24 mouse cellular contexts compared by ENCODE assay signal in genomic region chr11:86974401-86974800, GRCm38 (mm10). TPM values are rescaled to one million over a fixed set of nuclear protein-coding genes. Genes with fewer than 3 reads are reported as not detected.
DNase-seq lines count a peak whose midpoint lies in the region; ATAC-seq lines count a peak whose summit lies in the region.
"Had no signal": no experiment of that assay in that cellular context is flagged by ENCODE, and none has a peak within 500 bp of the region (broad histone marks: within the 10 kb centered on the region; RNA-seq: fewer than 3 reads in every experiment).

No protein-coding gene starts in this region.

- no peak overlapping the region for H3K4me2 ChIP-seq in heart, embryonic 14.5 days (ENCODE audit: low read length)
- no peak overlapping the region for H3K4me2 ChIP-seq in midbrain, embryonic 15.5 days
- no peak overlapping the region for H3K4me2 ChIP-seq in midbrain, embryonic 13.5 days (replicated peaks)
- H3K4me2 ChIP-seq in limb, embryonic 12.5 days = no peak overlapping the region
- H3K4me2 ChIP-seq: embryonic facial prominence, embryonic 15.5 days; hindbrain, embryonic 15.5 days; liver, embryonic 15.5 days; lung, embryonic 15.5 days had no signal

- intact Hi-C loops in heart, postnatal 10 days (cut with DNase I) = no loop called here

- H3K9ac ChIP-seq in heart, embryonic 14.5 days (ENCODE audit: low read length) = 0 out of 2 replicates have a peak overlapping the region, but pooled peaks have one; percentile 13
- H3K9ac ChIP-seq in midbrain, embryonic 15.5 days = no peak overlapping the region
- H3K9ac ChIP-seq in midbrain, embryonic 13.5 days (replicated peaks) = no peak overlapping the region
- H3K9ac ChIP-seq in limb, embryonic 12.5 days (replicated peaks) = no peak overlapping the region
- H3K9ac ChIP-seq: embryonic facial prominence, embryonic 15.5 days; hindbrain, embryonic 15.5 days; liver, embryonic 15.5 days; lung, embryonic 15.5 days; neural tube, embryonic 12.5 days had no signal

- peaks cover 8 to 21% of the 10 kb centered on the region in 2 experiments; a peak in 3 of 4 replicates for H3K4me1 ChIP-seq in heart, embryonic 14.5 days (ENCODE audit: control insufficient read depth in 2 of 2, insufficient read depth in 2 of 2, low read length in 2 of 2)
- peaks cover 28% of the 10 kb centered on the region for H3K4me1 ChIP-seq in midbrain, embryonic 15.5 days
- peaks cover 47% of the 10 kb centered on the region for H3K4me1 ChIP-seq in midbrain, embryonic 13.5 days (replicated peaks)
- peaks cover 60% of the 10 kb centered on the region for H3K4me1 ChIP-seq in limb, embryonic 12.5 days (replicated peaks)

- no peaks in the 10 kb centered on the region for H3K9me3 ChIP-seq in heart, embryonic 14.5 days (ENCODE audit: control insufficient read depth, low read length)
- H3K9me3 ChIP-seq in midbrain, embryonic 15.5 days = no peaks in the 10 kb centered on the region
- no peaks in the 10 kb centered on the region for H3K9me3 ChIP-seq in midbrain, embryonic 13.5 days
- H3K9me3 ChIP-seq in limb, embryonic 12.5 days = no peaks in the 10 kb centered on the region
- H3K9me3 ChIP-seq: embryonic facial prominence, embryonic 15.5 days; hindbrain, embryonic 15.5 days; liver, embryonic 15.5 days; lung, embryonic 15.5 days; neural tube, embryonic 12.5 days had no signal

- H3K27ac ChIP-seq in heart, embryonic 14.5 days (replicated peaks in 1 of 2; ENCODE audit: control insufficient read depth in 1 of 2, insufficient read depth in 1 of 2, low read depth in 2 of 2, low read length in 2 of 2) = no peak overlapping the region
- 0 out of 2 replicates have a peak overlapping the region, but pooled peaks have one; percentile 55 for H3K27ac ChIP-seq in midbrain, embryonic 15.5 days
- no peak overlapping the region for H3K27ac ChIP-seq in midbrain, embryonic 13.5 days
- H3K27ac ChIP-seq in limb, embryonic 12.5 days = peak overlapping the region; percentile 82; the same call in 1 of the 2 replicates
- H3K27ac ChIP-seq: embryonic facial prominence, embryonic 15.5 days; heart, adult 2 months; liver, embryonic 15.5 days; lung, embryonic 15.5 days; neural tube, embryonic 12.5 days had no signal

- 55% methylated on average over 3 of the region's 3 CpGs for WGBS in heart, embryonic 14.5 days
- WGBS in midbrain, embryonic 15.5 days = 61% methylated on average over 3 of the region's 3 CpGs
- WGBS in midbrain, embryonic 13.5 days = 80% methylated on average over 3 of the region's 3 CpGs
- 54% methylated on average over 3 of the region's 3 CpGs for WGBS in limb, embryonic 12.5 days

- H3K4me3 ChIP-seq in heart, embryonic 14.5 days (ENCODE audit: control insufficient read depth in 1 of 2, insufficient read depth in 1 of 2, low read depth in 1 of 2, low read length in 2 of 2) = no peak overlapping the region
- no peak overlapping the region for H3K4me3 ChIP-seq in midbrain, embryonic 15.5 days
- H3K4me3 ChIP-seq in midbrain, embryonic 13.5 days (replicated peaks) = no peak overlapping the region
- no peak overlapping the region for H3K4me3 ChIP-seq in limb, embryonic 12.5 days (replicated peaks)
- H3K4me3 ChIP-seq: embryonic facial prominence, embryonic 15.5 days; heart, adult 2 months; hindbrain, embryonic 15.5 days; liver, embryonic 15.5 days; lung, embryonic 15.5 days; neural tube, embryonic 12.5 days had no signal

- ATAC-seq in heart, embryonic 14.5 days (ENCODE audit: insufficient number of reproducible peaks, insufficient read depth, low FRiP score, low read depth) = no peak
- ATAC-seq in midbrain, embryonic 15.5 days (replicated peaks) = no peak
- ATAC-seq in midbrain, embryonic 13.5 days = no peak
- no peak for ATAC-seq in limb, embryonic 12.5 days (ENCODE audit: insufficient number of reproducible peaks, insufficient read depth, low FRiP score, low TSS enrichment, low read depth)
- ATAC-seq: forebrain, embryonic 14.5 days had no signal

- no peak for DNase-seq in heart, postnatal 10 days
- DNase-seq in brain, adult 2 months (ENCODE audit: low read depth, low spot score) = peak; percentile 84
- no peak for DNase-seq in urinary bladder, adult 2 months (ENCODE audit: low spot score)
- DNase-seq: adrenal gland, adult 2 months; B cell, adult 2 months; cerebellum, adult 11-12 months; cerebellum, postnatal 14 days; gastrocnemius, postnatal 36 days; heart, adult 2 months; kidney, adult 9 months; kidney, postnatal 36 days; layer of hippocampus, postnatal 36 days; liver; thymus, postnatal 25 days had no signal

- no peaks in the 10 kb centered on the region for H3K27me3 ChIP-seq in heart, embryonic 14.5 days (ENCODE audit: control insufficient read depth, insufficient read depth, low read length)
- H3K27me3 ChIP-seq in midbrain, embryonic 15.5 days (replicated peaks) = no peaks in the 10 kb centered on the region
- H3K27me3 ChIP-seq in midbrain, embryonic 13.5 days = peaks cover 3% of the 10 kb centered on the region; the same call in 1 of the 2 replicates
- H3K27me3 ChIP-seq in limb, embryonic 12.5 days = no peaks in the 10 kb centered on the region
- H3K27me3 ChIP-seq: embryonic facial prominence, embryonic 15.5 days; hindbrain, embryonic 15.5 days; liver, embryonic 15.5 days; lung, embryonic 15.5 days; neural tube, embryonic 12.5 days had no signal

- H3K36me3 ChIP-seq in heart, embryonic 14.5 days (ENCODE audit: control insufficient read depth, insufficient read depth, low read length) = peaks cover 62% of the 10 kb centered on the region
- H3K36me3 ChIP-seq in midbrain, embryonic 15.5 days (replicated peaks) = no peaks in the 10 kb centered on the region
- H3K36me3 ChIP-seq in midbrain, embryonic 13.5 days = peaks cover 4% of the 10 kb centered on the region; the same call in 1 of the 2 replicates
- H3K36me3 ChIP-seq in limb, embryonic 12.5 days = peaks cover 29% of the 10 kb centered on the region
- H3K36me3 ChIP-seq: embryonic facial prominence, embryonic 15.5 days; hindbrain, embryonic 15.5 days; liver, embryonic 15.5 days; lung, embryonic 15.5 days had no signal

RNA-seq across cellular contexts. Expression of gene Ypel2, which starts 19.1 kb away (rescaled TPM):
- 22.8 and 23.5 TPM in 2 replicates for polyA plus RNA-seq in heart, embryonic 14.5 days (2014; fragmentation: Nextera tagmentation; extraction: Ambion mirVana)
- total RNA-seq in heart, postnatal 10 days (2021) = 10 to 100 TPM; 26.1 to 31.3 TPM
- 6.6 and 6.8 TPM in 2 replicates for polyA plus RNA-seq in midbrain, embryonic 15.5 days (2015; fragmentation: Nextera tagmentation; extraction: Ambion mirVana)
- polyA plus RNA-seq in midbrain, embryonic 13.5 days (2015; fragmentation: Nextera tagmentation; extraction: Ambion mirVana) = 8.5 and 10.2 TPM in 2 replicates
- 9.8 and 10.5 TPM in 2 replicates for polyA plus RNA-seq in limb, embryonic 12.5 days (2016; fragmentation: Nextera tagmentation; extraction: Ambion mirVana)
- polyA plus RNA-seq in urinary bladder, adult 2 months (2012; rRNA removed) = 21.6 and 21.8 TPM in 2 replicates

Comparison
In these comparisons a context has a peak if more than half of its experiments do, and no peak if none do; other contexts are left out.
1. H3K27ac ChIP-seq: peak in midbrain, embryonic 15.5 days (single experiment) and limb, embryonic 12.5 days (single experiment); none in heart, embryonic 14.5 days (0 of 2) and midbrain, embryonic 13.5 days (single experiment).